Mouse (Mus musculus): ENCODE results near the gene Rhof.
"Not testable (repeated sequence)": the region's sequence is repeated elsewhere in the genome, so short reads cannot be mapped to it uniquely, and the experiment has no call there.

Rhof gene

DNA sequence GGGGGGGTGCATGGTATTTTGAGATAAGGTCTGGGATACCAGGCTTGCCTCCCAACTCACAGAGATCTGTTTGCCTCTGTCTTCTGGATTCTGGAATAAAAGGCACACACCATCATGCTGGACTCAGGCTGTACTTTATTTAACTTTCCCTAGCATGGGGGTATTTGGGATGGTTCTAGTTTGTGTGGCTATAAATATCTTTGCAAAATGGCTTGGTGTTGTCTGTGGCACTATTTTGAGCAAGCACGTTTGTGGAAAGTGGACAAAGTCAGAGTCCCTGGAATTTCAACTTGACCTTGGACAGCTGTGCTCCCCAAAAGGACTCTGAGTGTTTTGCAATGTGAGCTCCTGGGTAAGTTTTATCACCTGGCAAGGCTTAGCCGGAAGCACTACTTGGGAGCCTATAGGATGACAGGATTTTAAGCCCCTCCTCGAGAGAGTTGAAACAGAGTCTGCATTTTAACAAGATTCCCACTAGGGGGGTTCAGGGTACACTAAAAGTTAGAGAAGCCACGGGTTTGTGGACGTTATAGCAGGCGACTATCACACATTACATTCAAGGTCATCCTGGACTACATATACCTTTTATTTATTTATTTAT lies 65.0 kb downstream of the Rhof start:
- DNase-seq (ENCODE audit: low read depth): peak; percentile 86

DNA sequence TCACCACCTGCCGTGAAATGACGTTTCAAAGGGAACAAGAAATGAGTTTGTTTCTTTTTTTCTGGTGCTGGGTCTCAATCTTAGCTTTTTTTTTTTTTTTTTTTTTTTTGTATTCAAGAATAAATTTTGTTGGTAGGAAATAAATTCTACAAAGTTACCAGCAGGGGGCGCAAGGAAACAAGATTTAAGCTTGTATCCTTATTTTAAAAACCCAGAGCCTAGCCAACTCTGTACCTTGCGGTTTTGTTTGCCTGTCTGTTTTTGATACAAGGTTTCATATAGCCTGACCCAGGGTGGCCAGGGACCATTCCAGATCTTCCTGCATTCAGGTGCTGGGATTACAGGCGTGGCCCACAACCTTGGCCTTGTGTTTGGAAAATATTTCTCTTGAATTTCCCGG lies 68.3 kb downstream of the Rhof start:
- DNase-seq (ENCODE audit: low read depth): peak; percentile 95

DNA sequence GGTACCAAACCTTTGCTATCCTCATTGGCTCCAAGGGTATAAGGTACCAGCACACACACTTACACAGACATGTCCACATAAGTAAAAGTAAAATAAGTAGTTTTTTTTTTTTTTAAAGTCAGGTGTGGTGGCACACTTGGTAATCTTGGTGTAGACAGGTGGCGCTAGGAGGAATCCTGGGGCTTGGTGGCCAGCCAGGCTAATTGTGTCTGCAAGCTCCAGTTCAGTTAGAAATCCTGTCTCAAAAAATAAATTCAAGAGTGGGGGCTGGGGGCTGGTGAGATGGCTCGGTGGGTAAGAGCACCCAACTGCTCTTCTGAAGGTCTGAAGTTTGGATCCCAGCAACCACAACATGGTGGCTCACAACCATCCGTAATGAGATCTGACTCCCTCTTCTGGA lies 69.4 kb downstream of the Rhof start:
- DNase-seq (ENCODE audit: low read depth): peak; percentile 8

DNA sequence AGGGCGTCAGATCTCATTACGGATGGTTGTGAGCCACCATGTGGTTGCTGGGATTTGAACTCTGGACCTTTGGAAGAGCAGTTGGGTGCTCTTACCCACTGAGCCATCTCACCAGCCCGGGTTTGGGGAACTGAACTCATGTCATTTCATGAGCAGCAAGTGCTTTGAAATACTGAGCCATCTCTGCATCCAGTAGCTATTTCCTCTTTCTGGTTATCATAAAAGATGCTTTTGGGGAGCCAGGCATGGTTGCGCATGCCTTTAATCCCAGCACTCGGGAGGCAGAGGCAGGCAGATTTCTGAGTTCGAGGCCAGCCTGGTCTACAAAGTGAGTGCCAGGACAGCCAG lies 71.1 kb downstream of the Rhof start:
- not testable (repeated sequence) for DNase-seq (ENCODE audit: low read depth)

DNA sequence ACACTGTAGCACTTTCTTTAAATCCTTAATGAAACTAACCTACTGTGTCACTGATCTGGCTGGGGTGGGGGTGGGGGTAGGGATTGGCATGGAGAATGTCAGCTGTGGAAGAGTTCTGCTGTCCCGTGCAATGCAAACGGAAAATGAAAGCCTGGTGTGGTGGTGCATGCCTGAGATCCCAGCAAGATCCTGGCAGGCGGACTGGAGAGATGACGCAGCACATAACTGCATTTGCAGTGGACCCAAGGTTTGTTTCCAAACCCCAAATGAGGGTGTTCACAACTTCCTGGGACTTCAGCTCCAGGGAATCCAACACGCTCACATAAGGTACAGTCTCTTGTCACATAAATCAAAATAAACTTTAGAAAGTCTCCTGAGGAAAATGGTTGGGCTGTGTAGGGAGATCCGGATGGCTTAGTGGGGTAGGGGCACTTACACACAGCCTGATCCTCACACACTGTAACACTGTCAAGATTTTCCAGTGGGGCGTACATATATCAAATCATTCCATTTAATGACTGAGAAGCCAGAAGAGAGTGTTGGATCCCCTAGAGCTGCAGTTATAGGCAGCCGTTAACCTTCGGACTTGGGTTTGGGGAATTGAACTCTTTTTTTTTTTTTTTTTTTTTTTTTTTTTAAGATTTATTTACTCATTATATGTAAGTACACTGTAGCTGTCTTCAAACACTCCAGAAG lies 71.6 kb downstream of the Rhof start:
- no peak for DNase-seq (ENCODE audit: low read depth)

DNA sequence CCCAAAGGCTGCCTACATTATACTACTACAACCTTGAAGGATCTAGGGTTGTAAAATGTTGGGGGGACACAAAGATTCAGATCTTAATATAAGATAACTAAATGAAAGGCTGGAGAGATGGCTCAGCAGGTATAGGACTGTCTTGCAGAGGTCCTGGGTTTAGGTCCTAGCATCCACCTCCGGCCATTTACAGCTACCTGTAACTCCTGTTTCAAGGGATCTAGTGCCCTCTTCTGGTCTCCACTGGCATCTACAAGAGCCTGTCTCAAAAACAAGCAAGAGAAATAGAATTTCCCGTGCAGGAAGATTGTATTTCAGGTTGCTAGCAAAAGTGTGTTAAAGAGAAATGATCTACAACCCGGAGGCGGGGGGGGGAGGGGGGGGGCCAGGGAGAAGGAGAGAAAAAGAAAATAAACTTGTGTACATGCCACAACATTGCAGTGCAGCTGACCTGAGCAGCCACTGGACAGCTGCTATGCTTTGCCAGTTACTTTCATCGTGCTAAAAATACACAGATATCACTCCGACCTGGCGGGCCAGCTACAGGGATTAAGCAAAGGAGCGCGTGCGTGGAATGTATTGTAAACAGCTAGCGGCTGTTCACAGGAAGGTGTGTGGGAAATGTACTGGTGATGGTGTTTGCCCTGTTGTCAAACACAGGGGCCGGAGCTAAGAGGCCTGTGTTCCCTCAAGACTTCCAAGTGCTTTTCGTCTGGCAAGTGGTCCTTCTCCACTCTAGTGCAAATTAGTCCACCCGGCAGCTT lies 72.6 kb downstream of the Rhof start:
- DNase-seq (ENCODE audit: low read depth): peak; percentile 80

DNA sequence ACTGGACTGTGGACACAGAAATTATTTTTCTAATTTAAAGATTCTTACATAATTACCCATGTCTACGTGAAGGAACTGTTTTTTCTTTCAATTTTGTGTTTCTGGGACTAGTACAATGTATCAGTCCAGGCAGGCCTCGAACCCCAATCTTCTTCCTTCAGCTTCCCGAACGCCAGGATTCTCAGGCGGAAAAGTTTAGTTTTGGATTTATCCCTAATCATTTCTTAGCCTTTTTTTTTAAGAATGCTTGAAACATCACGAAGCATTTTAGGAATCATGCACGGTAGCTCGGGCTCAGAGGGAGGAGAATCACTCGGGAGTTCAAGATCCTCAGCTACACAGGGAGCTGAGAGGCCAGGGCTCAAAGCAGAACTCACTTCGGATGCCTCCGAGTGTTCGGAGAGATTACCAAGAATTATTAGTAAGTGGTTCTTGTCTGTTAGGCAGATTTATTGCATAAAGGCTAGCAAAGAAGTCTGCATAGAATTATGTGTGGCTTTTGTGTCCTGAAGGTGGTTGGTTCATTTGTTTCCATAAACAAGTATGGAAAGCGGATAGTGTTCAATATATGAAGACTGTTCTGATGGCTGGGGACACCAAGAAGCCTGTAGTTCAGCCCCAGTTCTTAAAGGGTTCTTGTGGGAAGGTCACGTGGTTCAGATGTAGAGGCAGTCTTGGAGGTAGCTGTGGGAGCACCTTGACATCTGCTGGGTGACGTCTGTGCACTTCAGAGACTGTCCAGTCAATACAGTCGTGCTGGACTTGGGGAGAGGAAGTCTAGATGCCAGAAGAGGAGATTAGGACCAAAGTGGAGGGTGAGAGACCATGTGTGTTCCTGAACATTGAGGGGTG lies 74.0 kb downstream of the Rhof start:
- peak; percentile 69 for DNase-seq (ENCODE audit: low read depth)

DNA sequence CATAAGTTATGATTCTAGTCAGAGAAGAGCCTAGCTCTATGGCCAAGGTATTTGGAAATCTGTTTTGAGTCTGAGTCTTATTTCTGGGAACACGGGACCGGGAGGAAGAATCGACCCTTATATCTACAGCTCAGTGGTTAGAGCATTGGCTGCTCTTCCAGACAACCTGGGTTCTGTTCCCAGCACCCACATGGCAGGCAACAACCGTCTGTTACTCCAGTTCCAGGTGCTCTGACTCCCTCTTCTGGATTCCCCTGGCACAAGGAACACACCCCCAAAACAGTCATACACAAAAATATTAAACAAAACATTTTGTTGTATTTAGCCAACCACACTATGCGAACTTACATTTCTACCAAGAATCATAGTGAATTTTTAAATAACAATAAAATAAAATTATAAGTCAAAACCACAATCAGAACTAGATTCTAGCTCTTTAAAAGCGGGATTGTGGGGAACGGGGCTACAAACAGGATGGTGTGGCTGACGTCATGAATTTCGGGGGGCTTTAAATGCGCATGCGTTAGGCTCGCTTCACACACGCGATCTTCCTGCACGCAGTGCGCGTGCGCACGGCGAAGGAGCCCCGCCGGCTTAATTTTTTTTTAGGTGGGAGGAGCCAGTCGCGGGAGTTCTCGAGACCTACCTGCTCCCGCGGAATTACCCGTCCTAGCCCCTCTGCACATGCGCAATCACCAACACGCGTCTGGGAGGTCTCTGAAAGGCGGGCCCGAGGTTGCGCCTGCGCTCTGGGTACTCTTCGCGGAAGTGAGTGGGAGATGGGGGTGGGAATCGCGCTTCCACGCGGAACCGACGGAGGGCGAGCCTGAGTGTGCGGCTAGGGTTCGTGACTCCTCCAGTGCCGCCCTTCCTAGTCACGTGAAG lies 74.9 kb downstream of the Rhof start:
- peak; percentile 100 for DNase-seq (ENCODE audit: low read depth)

All from induced T-regulatory cell, adult 2 months (primary cell).